Mouse (Mus musculus) megakaryocyte, adult 5-6 weeks (primary cell): ENCODE results near the gene Rasgef1c. TPM values are rescaled to one million over a fixed set of nuclear protein-coding genes. Genes with fewer than 3 reads are reported as not detected.

Experiments used
- ATAC-seq: 2 replicates; pipeline ENCODE4 v1.8.0; 2016; ENCODE audit warnings: mild to moderate bottlenecking, inconsistent platforms; ENCODE audit not compliant: poor library complexity, severe bottlenecking
- total RNA-seq, 2 experiments: library from RNA; stranded (forward) in 1 of 2; stranded (reverse) in 1 of 2; fragments of 153-499, 151-499 nt in 1 of 2; fragments of 221-1000, 200-1000 nt in 1 of 2; gene quantifications; 2 replicates each; pipeline versions ENCODE4 v1.2.3 to v1.2.4; 2015 to 2017

Rasgef1c gene
- total RNA-seq, 2 experiments from 2014 or later, result 0.13 TPM; not detected in 1

DNA sequence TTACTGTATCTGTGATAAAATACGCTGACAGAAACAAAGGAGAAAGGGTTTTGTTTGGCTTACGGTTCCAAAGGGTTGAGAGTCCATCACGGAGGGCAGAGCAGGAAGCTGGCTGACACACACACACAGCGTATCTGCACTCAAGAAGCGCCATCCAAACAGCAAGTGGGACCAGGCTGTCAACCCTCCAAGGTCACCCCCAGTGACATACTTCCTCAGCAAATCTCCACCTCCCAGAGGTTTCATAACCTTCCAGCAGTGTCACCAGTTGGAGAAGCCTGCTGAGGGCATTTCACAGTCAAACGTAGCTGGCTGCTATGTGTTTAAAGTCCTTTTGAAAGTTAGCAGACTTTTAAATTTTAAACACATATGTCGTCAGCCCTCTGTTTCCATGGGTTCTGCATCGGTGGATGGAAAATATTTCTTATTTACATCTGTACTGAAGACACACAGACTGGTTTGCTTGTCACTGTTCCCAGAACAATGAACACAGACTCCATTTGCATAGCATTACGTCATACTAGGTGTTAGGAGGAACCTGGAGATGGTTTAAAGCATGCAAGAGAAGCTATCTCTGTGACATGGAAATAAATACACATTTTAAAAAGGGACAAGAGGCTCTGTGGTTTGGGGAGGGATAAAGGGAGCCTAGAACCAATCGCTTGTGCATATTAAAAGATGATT lies 72.2 kb downstream of the Rasgef1c start:
- no peak for ATAC-seq

DNA sequence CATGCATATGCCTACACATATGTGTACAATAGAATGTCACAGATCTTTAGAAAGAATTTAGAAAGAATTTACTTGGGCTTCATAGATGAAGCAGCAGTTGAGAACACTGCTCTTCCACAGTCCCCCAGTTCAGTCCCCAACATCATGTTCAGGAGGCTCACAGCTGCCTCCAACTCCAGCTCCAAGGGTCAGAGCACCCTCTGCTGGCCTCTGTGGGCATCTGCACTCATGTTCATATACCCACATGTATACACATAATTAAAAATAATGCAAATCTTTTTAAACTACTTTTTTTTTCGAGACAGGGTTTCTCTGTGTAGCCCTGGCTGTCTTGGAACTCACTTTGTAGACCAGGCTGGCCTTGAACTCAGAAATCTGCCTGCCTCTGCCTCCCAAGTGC lies 73.0 kb downstream of the Rasgef1c start:
- ATAC-seq, result no peak

DNA sequence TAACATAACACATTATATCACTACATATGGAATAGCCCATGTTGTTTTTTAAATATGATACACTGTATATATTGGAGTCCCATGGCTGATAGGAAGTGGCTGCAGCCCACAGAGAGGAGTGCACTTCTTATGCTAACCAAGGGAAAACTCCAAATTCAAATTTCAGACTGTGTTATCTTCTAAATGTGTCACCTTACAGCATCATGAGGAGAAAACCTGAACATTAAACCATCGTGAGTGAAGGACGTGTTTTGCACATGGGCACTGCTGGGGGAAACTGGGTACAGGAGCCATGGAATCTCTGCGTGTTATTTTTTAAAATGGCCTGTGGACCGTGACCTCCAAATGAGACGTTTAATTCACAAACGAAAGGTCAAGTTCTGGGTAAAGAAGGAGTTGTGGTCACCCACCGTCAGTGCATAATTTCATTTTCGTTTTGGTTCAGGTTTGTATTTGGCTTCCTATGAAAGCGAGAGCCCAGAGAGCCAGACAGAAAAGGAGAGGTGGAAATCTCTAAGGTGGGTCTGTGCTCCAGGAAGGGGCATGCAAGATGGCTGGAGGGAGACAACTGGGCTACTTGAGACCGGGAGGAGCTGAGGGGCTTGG lies 76.4 kb downstream of the Rasgef1c start:
- ATAC-seq, result no peak

DNA sequence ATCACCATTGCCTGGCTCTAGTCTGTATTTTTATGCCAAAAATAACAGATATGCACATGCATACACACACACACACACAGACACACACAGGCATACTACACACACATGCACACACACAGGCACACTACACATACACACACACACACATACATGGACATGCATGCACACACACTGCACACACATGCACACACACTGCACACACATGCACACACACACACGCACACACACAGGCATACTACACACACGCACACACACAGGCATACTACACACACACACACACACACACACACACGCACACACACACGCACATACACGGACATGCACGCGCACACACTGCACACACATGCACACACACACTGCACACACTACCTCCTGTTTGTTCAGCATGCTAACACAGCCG lies 77.3 kb downstream of the Rasgef1c start:
- ATAC-seq, result no peak

DNA sequence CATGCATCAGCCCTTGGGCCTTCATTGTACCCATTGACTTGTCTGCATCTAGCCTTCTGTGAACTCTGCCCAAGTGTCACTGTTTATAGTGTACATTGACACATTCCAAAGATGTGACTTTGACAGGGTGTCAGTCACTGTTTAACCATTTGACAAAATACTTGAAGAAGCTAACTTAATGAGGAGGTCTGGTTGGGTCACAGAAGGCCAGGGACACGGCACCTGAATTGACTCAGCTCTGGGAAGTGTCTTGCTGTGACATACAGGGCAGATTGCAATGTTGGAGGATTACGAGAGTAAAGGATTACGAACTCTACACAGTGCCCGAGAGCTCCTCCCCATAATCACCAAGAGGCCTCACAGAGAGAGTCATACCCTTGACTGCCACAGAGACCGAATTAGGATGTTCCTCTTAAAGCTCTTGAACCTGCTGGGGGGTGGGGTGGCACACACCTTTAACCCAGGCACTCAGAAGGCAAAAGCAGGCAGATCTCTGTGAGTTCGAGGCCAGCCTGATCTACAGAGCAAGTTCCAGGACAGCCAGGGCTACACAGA lies 79.1 kb downstream of the Rasgef1c start:
- ATAC-seq, result peak; percentile 43

DNA sequence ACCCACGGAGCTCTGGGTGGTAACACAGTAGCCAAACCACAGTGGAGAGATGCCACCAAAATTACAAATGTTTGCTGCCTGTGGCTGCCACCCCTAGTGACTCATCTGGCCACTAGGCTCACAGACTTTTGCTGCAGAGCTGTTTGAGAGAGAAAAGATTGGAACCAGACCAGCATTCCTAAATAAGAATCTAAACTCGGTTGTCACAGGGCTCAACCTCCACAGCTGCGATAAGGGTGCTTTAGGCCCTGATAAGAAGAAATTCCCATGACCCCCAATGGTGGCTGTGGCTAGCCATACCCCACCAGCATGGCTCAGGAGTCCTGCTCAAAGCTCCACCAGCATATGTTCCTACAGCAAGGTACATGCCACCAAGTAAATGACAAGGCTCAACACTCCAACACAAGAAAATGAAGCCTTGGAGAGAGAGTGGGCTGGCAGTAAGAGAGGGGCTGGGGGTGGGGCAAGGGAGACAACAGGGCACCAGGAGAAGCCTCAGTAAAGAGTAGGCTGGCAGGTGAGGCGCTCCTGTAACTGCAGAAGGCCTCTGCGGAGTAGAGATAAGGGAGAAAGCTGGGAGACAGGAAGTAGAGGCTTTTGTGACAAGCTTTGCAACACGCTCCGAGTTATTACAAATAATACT lies 79.8 kb downstream of the Rasgef1c start:
- ATAC-seq, result no peak

DNA sequence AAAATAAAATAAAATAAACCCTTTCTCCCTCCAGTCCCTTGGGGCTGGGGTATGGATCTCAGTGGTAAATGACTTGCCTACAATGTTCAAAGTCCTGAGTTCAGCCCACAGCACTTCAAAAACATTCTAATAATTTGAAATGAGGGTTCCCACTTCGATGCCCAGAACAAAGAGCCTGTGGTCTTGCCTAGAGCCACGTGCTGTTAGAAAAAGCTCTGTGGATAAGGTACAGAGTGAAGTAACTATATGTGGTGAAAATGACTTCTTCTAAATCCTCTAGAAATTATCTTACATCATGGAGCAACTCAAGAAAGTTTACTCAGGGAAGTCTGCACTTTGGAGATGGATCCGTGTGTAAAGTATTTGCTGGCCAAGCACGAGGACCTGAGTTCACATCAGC lies 80.5 kb downstream of the Rasgef1c start:
- ATAC-seq, result no peak

DNA sequence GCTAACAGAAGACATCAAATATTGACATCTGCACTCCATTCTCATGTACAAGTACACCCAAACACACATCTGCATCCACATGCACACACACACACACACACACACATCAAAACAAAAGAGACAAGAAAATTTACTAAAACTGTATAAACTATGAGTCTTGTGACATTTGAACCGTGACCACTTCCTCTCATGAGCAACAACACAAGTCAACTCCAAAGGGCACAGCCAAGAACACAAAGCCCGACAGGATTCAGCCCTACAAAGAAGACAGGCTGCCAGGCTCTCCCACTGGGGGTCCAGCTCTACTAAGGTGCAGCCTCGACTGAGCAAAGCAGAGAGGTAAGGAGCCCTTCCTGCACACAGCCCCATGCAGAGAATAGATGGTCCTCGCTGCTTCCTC lies 81.2 kb downstream of the Rasgef1c start:
- ATAC-seq, result no peak

DNA sequence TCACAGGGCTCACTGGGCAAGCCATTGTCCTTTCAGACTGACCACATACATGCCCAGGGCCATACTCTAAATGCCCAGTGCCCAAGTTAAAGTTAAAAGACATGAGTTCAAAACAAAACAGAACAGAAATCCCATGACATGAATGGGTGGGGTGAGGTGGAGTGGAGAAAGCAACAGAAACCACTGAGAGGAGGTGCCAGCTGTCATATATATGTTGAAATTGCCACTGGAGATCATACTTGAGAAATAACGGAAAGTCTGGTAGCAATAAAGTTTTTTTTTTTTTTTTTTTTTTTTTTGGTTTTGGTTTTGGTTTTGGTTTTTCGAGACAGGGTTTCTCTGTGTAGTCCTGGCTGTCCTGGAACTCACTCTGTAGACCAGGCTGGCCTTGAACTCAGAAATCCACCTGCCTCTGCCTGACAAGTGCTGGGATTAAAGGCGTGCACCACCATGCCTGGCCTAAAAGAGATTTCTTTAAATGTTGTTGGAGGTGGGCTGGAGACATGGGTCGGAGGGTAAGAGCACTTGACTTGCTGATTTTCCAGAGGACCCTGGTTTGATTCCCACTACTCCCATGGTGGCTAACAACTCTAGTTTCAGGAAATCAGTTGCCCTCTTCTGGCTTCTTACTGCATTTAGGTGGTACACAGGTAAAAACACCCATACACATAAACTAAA lies 82.4 kb downstream of the Rasgef1c start:
- peak; percentile 58 for ATAC-seq

DNA sequence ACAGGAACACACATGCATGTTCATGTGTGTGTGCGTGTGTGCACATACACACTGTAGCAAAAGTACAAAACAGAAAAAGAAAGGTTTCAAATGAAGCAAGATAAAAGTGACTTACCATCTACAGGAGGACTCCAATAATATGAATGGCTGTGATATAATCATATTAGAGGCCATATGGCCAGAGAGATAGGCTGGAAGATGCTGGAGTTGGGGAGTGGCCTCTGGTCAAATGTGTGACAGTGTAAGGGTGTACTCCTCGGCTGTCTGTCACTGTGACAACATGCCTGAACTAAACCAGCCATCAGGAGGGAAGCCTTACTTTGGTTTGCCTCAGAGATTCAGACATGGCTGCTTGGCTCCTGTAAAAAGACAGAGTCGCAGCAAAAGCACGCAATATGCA lies 83.4 kb downstream of the Rasgef1c start:
- no peak for ATAC-seq

DNA sequence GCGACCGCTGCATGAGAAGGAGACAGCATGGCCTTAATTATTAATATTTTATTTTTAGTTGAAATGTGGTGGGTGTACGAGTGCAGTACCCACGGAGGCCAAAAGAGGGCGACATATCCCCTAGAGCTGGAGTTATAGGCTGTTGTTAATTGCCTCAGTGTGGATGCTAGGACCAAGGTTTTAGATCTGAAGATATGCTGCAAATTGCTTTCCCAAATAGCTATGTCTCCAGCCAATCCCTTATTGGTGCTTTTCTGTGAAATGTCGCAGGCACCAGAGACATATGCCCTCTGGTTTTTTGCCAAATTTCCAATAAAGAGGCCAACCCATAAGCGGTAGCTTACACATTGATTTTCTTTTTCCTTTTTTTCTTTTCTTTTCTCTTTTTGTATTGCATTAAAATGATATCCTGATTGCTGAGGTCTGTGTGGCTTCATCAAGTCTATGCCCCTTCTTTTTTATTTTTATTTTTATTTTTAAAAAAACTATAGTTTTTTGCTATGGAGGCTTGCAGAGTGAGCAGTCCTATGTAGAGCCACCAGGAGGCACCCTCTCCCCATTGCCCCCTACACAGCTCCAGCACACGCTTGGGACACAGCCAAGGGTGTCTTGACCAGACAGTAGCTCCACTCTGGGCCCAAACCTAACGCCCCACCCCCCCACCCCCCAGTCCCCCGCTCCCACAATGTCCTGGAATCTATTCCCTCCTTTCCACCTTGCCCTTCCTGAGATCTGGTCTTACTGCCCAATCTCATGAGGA lies 84.8 kb downstream of the Rasgef1c start:
- peak; percentile 72 for ATAC-seq

DNA sequence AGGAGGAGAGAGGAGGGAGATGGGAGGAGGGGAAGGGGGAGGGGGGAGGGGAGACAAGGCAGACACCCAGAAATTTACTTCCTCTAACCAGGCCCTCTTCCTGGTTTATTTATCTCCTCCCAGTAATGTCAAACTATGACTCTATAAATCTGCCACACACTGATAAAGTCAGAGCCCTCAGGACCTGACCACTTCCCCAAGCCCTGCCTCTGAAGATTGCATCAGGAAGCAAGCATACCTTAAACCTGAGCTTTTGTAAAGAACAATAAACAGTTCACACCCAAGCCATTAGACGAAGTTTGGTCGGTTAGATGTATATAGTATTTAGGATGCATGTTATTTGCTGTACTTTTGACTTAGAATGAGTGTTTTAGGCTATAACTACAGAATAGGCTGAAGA lies 92.9 kb downstream of the Rasgef1c start:
- ATAC-seq, result peak; percentile 77

DNA sequence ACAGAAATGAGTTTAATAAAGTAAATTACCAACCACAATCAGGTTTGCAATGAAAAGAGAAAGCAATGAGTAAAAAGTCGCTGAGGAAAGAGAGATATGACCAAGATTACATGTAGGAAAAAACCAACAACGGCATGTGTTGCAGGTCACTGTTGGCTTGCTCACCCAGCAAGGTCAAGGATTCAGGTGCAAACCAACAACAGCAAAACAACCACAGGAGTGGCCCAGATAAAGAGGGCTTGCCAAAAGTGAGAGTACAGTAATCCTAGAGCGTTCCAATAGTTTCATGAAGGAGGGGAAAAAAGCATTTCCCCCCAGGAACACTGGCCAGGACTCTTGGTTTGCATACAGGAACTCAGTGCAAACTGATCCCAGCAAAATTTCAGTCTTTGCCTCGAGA lies 94.8 kb downstream of the Rasgef1c start:
- no peak for ATAC-seq

DNA sequence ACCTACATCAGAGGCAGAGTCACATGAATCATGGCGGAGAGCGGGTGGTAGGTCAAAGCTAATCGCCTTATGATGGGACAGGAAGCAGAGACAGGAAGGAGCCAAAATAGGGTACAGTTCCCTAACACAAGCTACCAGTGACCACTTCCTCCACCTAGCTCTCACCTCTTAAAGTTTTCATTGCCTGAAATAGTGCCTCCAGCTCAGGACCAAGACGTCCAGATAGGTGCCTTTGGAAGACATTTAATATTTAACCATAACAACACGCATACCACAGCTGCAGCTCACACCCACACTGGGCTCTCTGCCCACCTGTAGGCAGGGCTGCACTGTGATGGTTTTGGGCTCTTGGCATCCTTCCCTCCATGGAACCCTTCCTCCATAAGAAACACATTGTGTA lies 95.7 kb downstream of the Rasgef1c start:
- peak; percentile 92 for ATAC-seq

DNA sequence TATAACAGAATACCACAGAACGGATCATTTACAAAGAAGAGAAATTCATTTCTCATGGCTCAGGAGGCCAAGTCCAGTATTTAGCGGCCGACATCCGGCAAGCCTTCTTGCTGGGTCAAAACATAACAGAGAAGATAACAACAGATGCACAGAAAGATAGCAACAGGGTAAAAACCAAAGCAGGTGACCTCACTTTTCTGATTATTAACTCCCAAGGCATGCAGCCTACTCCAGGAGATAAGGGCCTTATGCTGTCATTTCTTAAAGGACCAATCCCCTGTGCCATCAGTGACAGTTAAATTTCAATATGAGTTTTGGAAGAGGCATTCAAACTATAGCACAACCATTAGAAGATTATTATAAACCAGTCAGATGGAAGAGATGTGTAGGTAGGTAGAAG lies 101.2 kb downstream of the Rasgef1c start:
- ATAC-seq, result no peak

DNA sequence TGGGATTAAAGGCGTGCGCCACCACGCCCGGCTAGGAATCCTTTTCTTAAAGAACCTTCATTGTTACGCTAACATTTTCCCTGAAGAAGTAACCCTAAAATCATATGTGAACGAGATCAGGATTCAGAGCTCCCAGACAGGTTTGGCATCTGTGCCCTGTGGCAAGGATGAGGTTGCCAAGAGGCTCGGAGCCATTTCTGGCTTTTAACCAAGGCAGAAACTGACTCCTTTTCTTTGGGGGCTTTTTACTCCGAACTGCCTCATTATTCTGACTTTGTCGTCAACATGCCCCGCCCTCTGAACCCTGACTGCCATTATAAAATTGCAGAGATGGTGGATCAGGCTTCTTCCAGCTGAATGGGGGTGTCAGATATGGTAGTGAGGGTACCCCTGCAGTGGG lies 106.1 kb downstream of the Rasgef1c start:
- no peak for ATAC-seq

DNA sequence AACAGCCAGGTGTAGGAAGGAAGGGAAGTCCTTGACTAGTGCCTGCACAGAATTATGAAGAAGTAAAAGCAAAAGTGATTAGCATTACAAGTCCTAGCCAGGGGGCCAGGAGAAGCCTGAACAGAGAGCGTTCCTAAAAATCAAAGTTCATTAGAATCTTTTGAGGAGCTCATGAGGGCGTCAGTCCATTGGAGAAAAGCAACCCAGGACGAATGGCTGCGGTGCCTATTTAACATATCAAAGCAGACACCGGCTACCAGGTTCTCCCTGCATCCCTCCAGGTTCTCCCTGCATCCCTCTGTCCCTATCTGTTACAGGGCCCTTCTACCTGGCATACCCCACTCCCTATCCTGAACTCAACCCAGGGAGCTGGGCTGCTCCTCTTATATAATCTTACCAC lies 106.6 kb downstream of the Rasgef1c start:
- ATAC-seq, result no peak

DNA sequence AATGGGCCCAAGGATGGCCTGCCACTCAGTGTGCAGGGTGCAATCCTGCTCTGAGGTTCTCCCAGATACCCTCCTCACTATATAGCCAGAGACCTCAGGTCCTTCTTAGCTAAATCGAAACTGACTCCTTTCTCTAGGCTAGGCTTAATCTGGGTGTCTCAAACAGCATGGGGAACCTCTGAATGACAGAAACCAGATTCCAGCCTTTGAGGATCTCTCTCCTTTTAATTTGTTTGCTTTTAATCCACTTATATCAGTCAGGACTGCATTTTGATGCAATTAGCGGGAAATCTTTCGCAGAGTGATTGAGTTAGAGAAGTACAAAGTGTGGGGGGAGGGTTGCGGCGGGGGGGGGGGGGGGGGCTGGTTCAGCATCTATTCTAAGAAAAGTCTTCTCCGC lies 111.4 kb downstream of the Rasgef1c start:
- ATAC-seq, result no peak

DNA sequence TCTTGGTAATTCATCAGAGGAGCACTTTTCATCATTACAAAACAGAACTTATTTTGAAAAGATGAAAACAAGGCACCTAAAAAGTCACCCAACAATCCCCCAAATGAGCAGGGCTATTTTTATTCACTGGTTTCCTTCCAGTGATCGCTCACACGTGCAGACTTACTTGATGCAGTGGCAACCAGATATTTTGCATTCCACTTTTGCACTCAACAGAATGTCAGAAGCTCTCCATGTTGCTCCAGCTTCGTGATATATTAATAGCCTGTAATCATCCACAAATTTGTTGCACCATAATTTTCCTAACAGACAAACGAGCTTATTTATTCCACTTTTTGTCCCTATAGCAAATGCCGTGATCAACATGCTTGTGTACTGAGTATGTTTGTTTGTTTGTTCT lies 114.9 kb downstream of the Rasgef1c start:
- no peak for ATAC-seq

DNA sequence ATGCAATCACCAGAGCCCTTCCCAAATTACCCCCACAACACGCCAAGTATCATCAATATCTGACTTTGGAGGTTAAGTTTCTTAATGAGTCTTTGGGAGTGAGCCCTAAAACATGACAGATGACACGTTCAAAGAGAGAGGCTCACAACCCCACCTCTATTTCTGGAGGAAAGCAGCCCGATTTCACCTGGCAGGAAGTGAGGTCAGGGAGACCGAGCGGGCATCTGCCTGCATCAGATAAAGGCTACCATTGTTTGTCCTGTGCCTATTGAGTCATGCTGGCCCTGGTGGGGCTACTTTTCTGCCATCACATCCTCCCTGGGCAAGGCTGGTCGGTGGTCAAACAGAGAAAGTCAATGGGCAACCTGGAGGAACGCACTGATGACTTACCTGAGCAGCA lies 115.9 kb downstream of the Rasgef1c start:
- ATAC-seq, result peak; percentile 45; the same call in 1 of the 2 replicates

DNA sequence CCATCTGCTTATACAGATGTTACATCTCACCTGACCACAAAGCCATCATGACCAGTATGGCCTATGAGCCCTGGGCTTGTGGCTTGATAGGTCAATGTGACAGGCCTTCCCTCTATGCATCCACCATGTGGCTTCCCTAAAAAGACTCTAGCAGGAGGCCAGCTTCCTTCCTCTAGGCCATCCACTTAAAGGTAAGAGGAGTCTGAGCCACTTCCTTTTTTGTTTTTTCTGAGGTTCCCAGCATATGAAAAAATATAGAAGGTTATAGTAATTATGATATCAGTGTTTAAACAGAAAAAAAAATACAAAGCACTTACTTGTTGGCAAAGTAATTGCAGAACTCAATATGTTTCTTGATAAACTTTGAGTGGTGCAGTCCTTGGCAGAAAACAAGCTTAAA lies 117.2 kb downstream of the Rasgef1c start:
- peak; percentile 92 for ATAC-seq
